Mouse (Mus musculus) midbrain, embryonic 16.5 days (tissue): ENCODE measurements at regions not wholly inside any gene's neighbourhood (a gene's known extent, or its start where the extent isn't known, plus 50 kb on each side); places are given as distances from the start of the nearest gene placed in this dataset.

Source experiments
- ATAC-seq: fragments of 200-750 bp; cut with Nextera tagmentation; 2 replicates; pipeline ENCODE4 v1.8.0; 2017; ENCODE audit warnings: moderate TSS enrichment
- H3K27ac ChIP-seq: fragments of 300-500 bp; sonication (generic); 2 replicates; pipeline ENCODE4 v1.5.1; 2014; ENCODE audit warnings: mild to moderate bottlenecking, low read length, mixed read lengths
- H3K27me3 ChIP-seq: fragments of 300-500 bp; sonication (generic); 2 replicates; pipeline ENCODE4 v1.6.1; 2014; ENCODE audit warnings: low read depth, low read length, mixed read lengths; ENCODE audit not compliant: control insufficient read depth, insufficient read depth
- H3K36me3 ChIP-seq: fragments of 300-500 bp; sonication (generic); 2 replicates; pipeline ENCODE4 v1.6.1; 2014; ENCODE audit warnings: mild to moderate bottlenecking, low read length, moderate library complexity, mixed read lengths; ENCODE audit not compliant: control insufficient read depth, insufficient read depth
- H3K4me1 ChIP-seq: fragments of 300-500 bp; sonication (generic); 2 replicates; pipeline ENCODE4 v1.6.1; 2014; ENCODE audit warnings: mild to moderate bottlenecking, low read length, mixed read lengths; ENCODE audit not compliant: control insufficient read depth, insufficient read depth
- H3K4me2 ChIP-seq: fragments of 300-500 bp; sonication (generic); 2 replicates; pipeline ENCODE4 v1.6.1; 2014; ENCODE audit warnings: mild to moderate bottlenecking, low read length, mixed read lengths
- H3K4me3 ChIP-seq: fragments of 300-500 bp; sonication (generic); 2 replicates; pipeline ENCODE4 v1.5.1; 2014; ENCODE audit warnings: low read depth, mild to moderate bottlenecking, low read length, moderate library complexity, mixed read lengths
- H3K9ac ChIP-seq: fragments of 300-500 bp; sonication (generic); 2 replicates; pipeline ENCODE4 v1.6.1; 2014; ENCODE audit warnings: low read depth, low read length, mixed read lengths
- H3K9me3 ChIP-seq: fragments of 300-500 bp; sonication (generic); replicated peaks from 2 replicates; pipeline ENCODE4 v1.6.1; 2014; ENCODE audit warnings: mild to moderate bottlenecking, low read length, mixed read lengths; ENCODE audit not compliant: control insufficient read depth, poor library complexity, severe bottlenecking
- WGBS: fragments of 180-500 bp; shearing (Covaris S2); extraction: QIAGEN DNeasy Blood & Tissue Kit; methylation state at CpG from one replicate; pipeline ENCODE4 v1.1.7; 2014; 5-methylcytosine and 5-hydroxymethylcytosine counted together

DNA sequence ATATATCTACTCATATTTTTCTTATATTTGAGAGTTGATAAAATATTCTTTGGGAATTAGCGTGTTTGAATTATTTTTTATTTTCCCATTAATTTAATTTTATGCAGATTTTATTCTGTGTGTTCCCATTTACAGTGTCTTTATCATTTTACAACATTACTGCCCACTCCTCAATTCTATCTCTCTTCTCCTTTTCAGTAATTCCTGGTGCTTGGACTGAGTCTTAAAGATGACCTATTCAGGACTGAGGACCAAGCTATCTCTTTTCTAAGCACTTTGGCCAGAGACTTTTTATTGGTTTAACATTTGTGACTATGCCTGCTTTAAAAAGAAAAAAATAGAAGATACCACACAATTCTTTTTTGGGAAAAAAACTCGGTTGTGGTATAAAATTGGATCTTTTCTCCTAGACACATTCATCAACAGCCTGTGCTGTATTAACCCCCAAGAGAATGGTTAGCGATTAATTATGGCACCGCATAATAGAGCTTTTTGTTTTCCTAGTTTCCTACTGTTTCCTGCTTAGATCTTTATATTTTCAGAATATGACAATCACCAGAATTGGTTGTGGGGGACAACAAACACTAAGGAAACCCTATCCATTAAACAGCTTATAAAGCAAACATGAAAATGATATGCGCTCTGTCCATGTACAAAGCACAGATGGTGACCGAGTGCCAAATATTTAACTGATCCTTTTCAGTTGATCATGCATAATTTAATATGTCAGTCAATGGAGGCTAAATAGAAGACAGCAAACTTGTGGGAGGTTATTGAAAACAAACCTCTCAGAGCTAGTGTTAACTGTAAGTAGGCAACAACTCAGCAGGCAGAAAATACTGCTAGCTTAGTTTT lies 286.3 kb downstream of the Slitrk6 start:
- Histone ChIP-seq H3K4me1 (no peaks in the 10 kb centered on the region), H3K27ac (no peak overlapping the region), H3K27me3 (no peaks in the 10 kb centered on the region), H3K36me3 (no peaks in the 10 kb centered on the region), H3K4me3 (no peak overlapping the region), H3K4me2 (no peak overlapping the region), H3K9ac (no peak overlapping the region), H3K9me3 (no peaks in the 10 kb centered on the region)
- 42% methylated on average over 6 of the region's 6 CpGs for WGBS
- no peak for ATAC-seq
